Mouse (Mus musculus): Measurements from ENCODE around the gene Slc50a1.

The Slc50a1 gene

DNA sequence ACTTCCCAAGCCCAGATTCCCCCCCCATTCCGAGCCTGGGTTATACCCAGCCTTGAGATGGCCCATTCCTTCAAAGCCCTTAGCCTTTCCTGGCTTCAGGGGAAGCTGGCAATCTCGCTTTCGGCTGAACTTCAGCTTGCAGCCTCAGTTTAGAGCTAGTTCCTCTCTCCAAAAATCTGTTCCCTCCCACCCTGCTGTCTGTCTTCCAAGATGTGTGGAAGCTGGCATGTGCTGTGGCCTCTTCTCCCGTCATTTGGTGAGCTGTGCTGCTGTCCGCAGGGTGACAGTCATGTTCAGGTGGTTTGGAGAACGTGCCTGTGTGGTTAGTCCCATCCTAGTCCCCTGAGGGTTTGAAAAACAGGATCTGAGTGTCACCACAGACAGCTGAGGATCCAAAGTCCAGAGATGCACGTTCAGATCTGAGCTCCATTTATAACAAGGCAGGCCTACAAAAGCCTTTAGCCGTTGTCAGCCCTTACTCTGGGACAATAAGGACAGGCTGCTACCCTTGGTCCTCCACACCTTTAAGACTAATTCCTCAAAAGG, 25.4 kb upstream of the Slc50a1 start:
- DNase-seq (ENCODE audit: low spot score in 2 of 2): no peak

DNA sequence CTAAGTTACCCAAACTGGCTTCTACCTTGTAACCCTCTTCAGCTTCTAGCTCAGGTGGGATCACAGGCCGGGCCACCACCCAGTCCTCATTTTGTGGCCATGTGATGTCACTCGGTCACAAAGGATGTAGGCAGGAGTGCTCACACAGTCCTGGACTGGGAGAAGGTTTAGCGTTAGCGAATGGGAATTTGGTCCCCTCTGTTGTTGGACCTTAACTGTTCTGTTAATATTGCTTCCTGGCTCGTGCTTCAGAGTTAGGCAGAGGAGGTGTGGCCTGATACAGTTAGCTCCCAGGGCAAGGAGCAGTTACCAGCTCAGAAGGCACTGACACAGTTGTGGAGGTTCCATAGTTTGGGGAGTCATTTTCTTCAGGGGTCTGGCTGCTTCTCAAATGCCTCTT, 23.8 kb upstream of the Slc50a1 start:
- DNase-seq (ENCODE audit: low spot score in 2 of 2): no peak

DNA sequence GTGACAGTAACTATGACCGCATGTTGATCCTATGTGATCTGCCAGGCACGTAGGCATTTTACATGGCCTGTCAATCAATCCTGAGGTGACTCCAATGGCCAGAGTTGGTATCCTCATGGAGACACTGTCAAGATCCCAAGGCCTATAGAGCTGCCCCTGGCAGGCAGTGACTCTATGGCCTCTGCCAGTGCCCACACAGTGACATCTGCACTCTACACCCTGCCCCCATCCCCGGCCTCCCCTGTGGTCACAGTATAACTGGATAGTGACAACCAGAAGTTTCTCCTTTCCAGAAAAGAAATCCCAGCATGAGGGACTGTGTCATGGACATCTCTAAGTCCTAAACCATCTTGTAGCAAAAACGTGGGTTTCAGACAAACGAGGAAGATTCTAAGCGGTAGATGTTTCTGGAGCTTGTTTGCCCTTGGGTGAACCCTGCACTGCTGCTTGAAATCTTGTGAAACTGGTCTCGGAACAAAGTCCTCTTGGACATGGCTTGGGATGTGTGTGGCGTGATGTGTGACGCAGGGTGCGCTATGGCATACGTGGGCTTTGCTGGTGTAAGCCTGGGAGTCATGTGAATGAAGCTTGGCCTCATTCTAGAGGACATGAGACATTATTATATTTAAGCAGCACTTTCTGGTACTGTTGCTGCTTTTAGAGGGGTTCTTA, 23.0 kb upstream of the Slc50a1 start:
- no peak for DNase-seq (ENCODE audit: low spot score in 2 of 2)

DNA sequence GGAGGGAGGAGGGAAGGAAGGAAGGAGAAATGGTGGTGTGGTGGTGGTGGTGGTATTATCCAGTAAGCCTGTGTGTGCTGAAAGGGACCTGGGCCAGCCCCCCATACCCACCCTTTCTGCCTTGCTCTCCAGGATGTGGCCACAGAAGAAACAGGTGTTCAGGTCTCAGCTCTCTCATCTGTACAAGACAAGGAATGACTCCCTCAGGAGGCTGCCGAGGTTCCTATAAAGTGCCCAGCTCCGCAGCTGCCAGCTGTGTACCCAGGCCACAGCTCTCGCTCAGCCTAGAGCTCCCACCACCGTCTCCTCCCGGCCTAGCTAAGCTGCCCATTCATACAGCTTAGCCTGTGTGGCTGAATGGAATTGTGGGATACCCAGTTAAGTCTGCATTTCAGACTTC, 21.9 kb upstream of the Slc50a1 start:
- DNase-seq (ENCODE audit: low spot score in 2 of 2): no peak

DNA sequence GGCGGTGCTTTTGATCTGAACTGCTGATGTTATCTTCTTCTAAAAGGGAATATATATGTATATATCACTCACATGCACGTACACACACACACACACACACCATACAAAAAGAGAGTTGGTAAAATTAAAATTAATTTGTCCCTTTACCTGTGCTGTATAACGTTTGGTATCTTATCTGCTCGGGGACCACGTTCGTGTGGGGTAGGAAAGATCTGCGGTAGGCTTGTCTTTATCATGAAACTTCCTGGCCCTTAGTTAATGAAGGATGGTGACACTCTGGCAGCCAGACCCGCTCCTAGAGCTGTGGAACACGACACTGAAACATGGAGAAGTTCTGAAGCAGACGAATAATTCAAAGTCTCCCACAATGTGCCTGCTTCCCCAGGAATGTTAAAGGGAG, 21.5 kb upstream of the Slc50a1 start:
- no peak for DNase-seq (ENCODE audit: low spot score in 2 of 2)

DNA sequence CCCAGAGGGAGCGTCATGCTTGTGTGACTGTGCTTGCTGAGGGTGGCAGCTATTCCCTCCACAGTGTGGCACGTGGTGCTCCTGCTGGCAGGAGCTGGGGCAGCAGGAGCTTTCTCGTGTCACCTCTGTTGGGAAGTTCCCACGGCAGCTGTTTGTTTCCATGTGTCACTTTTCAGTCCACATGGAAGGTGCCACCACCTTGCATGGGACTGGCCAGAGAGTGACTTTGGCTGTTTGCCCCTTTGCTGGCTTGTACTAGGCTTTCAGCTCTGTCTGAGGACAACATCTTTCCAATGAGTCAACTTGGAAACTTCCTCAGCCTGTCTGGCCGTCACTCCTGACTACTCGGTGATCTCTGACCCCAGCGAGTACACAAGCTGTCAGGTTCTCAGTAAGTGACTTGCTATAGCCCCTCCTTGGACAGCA, 18.1 kb upstream of the Slc50a1 start:
- DNase-seq (ENCODE audit: low spot score in 2 of 2): no peak

DNA sequence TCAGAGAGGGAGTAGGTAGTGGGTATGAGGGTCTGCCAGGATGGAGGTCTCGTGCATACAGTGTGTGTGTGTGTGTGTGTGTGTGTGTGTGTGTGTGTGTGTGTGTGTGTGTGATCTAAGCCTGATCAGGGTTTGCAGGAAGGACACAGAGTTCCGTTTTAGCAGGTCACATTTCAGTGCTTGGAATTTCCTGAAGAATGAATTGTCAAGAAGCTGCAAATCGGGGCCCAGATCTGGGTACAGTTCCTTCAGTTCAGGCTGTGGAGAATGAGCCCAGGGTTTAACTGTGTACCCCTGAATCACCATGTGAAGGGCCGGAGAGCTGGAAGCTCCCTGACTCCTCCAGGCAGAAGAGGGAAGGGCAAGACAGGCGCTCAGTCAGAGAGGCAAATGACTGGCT, 16.9 kb upstream of the Slc50a1 start:
- DNase-seq (ENCODE audit: low spot score in 2 of 2): no peak

DNA sequence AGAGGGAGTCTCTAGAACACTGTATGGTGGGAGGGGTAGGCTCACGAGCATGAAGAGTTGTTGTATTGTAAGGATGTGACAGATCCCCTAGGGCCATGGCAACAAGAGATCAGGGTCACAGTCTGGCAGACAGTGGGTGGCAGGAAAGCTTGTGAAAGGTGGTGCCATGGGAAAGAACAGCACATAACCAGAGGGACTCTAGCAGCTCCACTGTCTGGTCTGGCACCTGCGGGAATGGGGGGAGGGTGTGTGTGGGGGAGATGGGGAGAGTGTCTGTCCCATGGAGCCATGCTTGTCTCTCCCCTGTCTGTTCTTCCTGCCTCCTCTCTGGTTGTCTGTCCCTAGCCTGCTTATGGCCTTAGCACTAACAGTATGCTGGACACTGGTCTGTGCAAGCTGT, 15.2 kb upstream of the Slc50a1 start:
- DNase-seq (ENCODE audit: low spot score in 2 of 2): no peak

DNA sequence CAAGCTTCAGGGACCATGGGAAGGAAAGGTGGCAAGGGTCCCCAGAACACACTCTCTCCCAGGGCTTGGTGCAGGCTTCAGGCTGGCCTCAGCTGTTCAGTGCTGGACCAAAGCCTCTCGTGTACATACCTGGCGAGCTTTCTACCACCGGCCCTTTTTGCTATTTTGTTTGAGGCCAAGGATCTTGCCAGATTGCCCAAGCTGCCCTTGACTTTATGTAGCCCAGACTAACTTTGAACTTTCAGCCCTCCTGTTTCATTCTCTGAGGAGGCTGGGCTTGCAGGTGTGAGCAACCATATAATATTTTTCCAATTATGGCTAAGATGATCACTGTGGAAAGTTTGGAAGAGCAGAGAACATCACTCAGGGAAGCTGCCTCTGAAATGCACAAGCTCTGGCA, 13.9 kb upstream of the Slc50a1 start:
- no peak for DNase-seq (ENCODE audit: low spot score in 2 of 2)

DNA sequence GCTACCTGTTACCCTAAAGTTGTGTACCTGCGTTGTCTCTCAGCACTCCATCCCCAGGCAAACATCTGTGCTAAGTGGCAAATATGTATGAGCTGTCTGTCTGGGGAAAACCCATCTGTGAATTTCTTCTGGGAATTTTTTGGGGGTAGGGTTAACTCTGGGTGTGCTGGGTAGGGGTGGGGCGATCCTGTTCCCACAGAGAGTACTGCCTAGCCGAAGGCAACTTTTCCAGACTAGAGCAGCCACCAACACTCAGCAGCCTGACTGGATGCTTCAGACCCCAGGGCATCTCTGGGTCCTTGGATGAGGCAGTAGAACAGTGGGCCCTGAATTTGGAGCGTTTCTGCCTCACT, 11.9 kb upstream of the Slc50a1 start:
- DNase-seq (ENCODE audit: low spot score in 2 of 2): no peak

DNA sequence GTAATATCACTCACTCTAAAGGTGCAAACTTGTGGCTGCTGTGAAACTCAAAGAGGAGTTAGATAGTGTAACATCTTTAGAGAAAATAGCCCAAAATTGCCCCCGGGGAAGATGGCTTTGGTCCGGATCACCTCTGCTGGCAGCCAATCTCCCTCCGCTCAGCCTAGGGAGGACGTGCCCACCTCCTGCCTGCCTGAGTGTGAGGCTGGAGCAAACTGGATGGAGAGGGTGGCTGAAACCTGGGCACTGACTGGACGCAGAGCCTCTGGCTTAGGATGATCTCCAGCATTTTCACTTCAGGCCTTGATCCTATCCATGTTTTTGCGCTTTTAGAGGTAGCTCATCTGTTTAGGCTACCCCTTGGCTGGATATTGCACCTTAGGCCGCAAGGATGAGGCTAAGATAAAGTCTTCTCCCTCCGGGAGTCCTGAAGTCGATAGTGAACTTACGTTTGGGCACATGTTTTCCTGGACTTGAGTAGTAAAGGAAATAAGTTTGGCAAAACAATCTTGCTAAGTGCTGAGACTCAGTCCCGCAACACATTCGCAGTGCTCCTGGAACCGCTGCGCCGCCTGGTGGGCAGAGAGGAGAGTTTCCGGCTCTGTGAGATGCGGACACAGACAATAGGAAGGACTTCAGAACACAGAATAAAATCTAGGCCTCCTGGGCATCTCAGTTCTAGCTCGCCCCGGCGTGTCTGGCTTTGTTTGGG, 11.4 kb upstream of the Slc50a1 start:
- DNase-seq (ENCODE audit: low spot score in 2 of 2): peak; percentile 85 to 88

DNA sequence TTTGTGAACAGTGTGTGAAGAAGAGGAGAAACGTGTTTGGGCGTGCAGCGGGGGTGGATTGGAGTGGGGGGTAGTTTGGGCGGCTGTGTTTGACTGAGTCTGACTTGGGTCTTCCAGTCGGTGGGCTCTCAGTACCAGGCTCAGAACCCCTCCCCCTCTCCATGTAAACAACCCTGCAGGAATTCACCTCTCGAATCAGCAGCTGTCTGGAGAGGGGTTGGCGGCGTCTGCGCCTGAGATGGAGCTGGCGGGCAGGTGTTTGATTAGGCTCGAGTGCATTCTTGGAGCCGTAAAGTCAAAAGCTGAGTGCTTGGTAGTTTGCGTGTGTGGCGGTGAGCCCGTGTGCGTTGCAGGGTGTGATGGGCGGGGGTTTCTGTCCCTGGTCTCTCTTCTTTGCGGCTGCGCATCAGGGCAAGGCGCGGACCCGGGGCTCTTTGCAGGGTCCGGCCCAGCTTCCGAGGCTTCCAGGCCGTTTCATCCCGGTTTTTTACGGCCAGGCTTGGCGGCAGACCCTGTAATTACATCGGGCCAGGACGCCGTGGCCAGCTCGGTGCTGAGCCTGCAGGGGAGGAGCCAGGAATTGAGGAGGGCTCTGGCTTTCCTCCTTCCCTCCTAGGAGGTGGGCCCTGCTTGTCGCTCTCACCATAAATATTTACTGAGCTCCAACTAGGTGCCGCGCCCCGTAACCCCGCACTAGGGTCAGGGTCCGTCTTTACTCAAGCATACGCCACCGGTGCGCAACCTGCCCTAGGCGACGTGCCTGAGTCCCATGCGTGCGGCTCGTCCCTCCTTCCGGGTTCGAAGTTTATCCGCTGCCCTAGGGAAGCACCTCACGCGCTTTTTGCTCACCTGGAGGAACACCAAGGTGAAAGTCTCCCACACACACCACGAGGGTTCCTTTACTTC, 10.5 kb upstream of the Slc50a1 start, which contains the start of gene Efna1:
Gene Efna1, minus strand, starts transcription at position 537 of the 906 bp plus-strand sequence.
- DNase-seq (ENCODE audit: low spot score in 2 of 2): peak; percentile 36 to 55

DNA sequence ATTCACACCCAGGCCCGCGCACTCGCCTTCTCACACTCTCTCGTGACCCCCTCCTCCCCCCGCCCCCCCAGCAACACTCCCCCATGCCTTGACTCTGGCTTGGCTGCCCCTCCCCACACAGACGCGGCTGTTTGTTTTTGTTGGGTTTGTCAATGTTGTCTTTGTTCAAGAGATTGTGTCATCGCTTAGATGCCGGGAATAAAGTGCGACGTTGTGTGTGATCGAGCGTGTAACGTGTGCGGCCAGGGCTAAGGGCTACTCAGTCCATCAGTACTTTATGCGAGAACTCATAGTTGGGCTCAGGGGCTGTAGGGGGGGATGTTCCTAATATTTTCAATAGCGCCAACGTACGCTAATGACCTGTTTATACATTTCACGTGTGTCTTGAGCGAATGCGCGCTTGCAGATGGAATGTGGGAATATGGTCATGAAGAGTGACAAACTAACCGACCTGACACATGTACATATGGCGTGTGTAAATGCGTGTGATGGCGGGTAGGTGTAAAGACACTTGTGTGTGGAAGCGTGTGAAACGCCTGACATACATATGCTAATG, 9.8 kb upstream of the Slc50a1 start:
- DNase-seq (ENCODE audit: low spot score in 2 of 2): peak in 1 of 2 experiments; percentile 54

DNA sequence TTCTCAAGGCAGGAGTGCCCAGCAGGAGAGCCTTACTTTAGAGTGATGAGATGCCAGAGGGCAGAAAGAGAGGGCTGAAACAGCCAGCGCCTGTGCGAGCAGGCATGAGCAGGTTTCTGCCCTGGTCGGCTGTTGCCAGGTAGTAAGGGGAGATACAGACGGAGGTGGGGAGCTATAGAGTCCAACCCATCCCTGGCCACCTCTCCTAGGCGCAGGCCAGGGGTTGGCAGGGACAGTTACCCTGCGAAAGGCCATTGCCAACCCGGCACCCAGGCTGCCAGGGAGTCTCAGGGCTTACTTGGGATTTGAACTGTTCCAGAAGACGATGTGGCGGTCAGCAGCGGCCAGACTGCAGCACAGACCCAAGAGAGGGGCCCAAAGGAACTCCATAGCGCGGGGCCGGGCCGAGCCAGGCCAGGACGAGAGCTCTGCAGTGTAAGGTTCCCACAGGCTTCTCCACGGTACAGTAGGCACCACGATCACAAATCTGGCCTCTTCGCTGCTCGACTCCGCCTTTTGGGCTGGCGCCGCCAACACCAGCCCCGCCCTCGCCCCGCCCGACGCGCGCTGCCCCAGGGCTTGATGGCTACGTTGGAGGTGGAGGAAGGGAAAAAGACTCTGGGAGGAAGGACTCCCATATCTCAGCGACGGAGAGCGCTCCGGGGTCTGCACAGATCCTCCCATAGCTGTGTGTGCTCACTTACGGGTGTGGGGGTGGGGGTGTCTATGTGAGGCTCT, 9.0 kb upstream of the Slc50a1 start:
- DNase-seq (ENCODE audit: low spot score in 2 of 2): peak; percentile 78 to 79

DNA sequence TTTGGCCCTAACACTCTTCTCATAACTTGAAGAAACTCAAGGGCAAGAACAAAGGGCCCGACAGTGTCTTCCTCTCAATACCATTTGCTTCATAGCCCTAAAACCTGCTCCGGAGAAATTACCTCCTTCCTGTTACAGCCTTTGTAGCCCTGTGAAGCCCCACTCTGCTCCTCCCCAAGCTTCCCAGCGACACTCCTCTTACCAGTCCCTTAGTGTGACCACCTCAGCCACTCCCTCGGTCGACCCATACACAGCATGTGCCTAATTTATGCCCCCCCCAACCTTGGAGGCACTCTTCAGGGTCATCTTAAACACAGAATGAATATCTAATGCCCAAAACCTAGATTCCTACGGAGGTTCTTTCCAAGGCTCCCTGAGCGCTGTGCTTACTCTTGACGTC, 8.3 kb upstream of the Slc50a1 start:
- DNase-seq (ENCODE audit: low spot score in 2 of 2): no peak

DNA sequence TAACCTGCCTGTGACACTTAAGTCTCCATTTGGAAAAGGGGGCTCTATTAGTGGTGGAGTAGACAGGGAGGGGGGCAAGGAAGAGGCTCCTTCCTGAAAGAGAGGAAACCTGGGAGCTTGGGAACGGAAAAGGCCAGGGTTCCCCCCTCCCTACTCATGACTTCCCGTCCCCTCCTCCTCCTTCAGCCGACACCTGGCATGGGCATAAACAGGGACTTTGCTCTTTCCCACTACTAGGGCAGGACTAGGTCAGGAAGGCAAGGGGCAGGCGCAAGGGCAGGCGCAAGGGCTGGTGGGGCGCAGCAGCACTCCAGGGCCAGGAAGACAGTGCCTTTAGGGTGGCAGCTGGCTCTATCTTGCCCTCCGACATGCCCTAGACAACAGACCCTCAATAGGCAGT, 7.7 kb upstream of the Slc50a1 start:
- no peak for DNase-seq (ENCODE audit: low spot score in 2 of 2)

DNA sequence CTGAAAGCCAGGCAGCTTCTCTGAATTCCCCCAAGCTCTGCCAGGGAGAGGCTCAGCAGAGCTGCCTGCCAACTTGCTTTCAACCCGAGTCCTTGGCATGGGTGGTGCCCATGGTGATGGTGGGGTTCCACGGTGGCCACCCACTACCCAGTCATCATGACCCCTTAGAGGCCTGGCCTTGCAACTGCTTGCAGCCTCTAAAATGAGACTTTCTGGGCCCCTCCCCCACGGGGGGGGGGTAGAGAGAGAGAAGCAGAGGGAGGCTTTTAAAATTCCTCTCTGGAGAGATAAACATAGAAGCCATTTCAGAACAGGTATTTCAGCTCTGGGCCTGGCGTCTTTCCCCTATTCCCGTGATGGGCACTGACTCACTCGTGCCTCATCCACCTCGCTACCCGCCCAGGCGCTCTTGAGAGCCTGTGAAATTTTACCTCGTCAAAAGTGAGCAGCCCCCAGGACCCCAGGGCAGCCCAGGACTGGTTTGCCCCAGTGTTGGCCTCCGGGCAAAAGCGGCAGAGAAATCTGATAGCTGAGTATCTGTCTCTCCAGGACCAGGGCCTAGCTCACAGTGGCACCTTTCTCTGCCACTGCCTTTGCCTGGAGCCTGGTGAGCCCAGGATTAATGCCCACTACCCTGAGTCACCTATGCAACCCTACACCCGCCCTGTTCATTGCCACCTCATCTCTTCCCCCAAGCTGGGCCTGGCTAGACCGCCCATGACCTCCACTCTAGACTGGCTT, 7.1 kb upstream of the Slc50a1 start:
- DNase-seq (ENCODE audit: low spot score in 2 of 2): no peak

DNA sequence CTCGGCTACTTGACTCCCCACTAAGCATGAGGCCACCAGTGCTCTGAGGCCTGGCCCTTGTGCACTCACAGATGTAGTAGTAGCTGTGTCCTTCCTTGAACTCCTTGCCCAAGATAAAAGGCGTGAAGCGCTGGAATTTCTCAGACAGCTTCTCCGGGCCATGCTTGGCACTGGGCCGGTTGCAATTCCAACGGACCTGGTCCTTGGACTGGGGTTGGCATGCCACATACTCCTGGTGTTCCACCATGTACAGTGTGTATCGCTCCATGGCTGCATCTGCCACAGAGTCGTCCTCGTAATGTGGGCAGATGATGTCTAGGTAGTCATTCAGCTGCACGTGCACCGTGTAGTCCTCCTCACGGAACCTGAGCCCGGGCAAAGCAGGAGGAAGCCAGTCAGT, 5.7 kb upstream of the Slc50a1 start:
- DNase-seq (ENCODE audit: low spot score in 2 of 2): no peak

DNA sequence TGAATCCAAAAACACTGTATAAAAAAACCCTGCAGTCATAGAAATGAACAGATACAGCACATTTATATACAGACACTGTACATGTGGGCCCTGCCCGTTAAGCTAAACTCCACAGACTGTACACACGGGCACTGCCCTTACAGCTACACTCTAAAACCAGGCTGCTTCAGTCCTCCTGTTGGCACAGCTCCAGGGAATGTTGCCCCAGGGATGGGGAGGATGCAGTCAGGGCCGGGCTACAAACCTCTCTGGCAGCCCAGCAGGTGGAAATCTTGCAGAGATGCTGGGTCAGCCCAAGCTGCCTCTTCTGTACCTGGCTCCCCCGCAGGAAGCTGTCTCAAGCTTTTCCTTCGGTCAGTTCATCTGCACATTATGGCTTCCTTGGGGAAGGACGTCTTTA, 1.4 kb upstream of the Slc50a1 start:
- DNase-seq (ENCODE audit: low spot score in 2 of 2): no peak

DNA sequence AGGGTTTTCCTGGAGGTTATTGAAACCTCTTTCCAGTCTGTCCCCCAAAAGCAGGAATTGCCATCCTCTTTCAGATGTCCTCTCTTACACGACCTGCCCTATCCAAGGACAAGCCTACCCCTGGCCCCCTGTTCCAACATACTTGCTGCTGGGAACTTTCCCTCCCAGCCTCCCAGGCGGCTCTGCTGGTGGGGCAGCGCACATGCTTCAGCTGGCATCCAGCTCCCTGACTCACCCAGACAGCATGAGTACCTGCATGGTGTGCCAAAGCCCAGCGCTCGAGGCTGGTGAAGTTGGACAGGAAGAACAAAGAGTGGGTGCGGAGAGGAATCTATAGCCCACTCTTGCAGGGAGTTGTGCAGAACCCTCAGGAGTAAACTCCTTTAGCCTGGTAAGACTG, 521 bp upstream of the Slc50a1 start:
- DNase-seq (ENCODE audit: low spot score in 2 of 2): peak; percentile 68 to 74

DNA sequence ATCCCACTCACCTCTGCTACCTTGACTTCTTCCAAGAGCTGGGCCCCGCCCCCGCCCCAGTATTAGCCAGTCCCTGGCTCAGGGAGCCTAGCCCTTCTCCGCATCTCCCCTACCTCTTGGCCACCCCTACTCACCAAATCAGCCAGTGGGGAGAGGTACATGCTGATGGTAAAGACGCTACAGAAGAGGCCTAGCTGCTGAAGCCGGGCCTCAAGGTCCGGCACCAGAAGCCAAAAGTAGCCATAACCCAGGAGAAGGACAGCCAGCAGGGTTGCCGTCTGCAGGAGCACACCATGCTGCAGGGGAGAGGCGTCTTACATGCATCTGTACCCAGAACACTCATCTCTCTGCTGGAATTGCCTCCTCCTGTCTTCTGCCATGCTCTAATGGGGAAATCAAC, 1.5 kb downstream of the Slc50a1 start:
- DNase-seq (ENCODE audit: low spot score in 2 of 2): no peak

Data from right cerebral cortex, adult 2 months (tissue).